Mouse (Mus musculus) kidney, adult 2 months (tissue): ENCODE data around the gene Htra2.

Experiments
- CTCF ChIP-seq: fragments of 200-500 bp; conservative IDR thresholded peaks from 2 replicates; pipeline ENCODE4 v1.5.1; 2011; ENCODE audit warnings: low read depth, mild to moderate bottlenecking, control low read depth, low read length, moderate library complexity, mixed read lengths; ENCODE audit not compliant: insufficient read depth, insufficient read length
- POLR2A ChIP-seq: fragments of 200-500 bp; IDR thresholded peaks from one replicate; pipeline ENCODE4 v1.6.1; 2011; ENCODE audit warnings: low read depth, low read length, control low read depth

DNA sequence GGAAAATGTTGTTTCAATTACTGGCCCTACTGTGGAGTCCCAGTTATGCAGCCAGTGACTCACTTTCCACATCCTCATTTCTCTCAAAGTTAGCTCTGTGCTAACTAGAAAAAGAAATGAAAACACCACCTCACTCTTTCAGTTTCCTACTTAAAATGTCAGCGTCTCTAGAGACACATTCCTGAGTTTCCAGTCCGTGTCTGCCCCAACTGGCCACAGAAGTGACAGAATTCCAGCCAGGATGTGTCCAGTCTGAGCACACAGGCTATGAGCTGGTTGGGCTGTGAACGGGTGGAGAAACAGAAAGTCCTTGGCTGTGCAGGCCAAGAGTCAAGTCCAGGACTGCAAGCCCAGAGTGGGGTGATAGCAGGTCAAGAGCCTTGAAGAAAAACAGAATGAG is 37.9 kb downstream of the Htra2 start:
- TF ChIP-seq POLR2A (no peak), CTCF (no peak)
